ENCODE assay signal across 8 mouse cellular contexts in the genomic region with DNA sequence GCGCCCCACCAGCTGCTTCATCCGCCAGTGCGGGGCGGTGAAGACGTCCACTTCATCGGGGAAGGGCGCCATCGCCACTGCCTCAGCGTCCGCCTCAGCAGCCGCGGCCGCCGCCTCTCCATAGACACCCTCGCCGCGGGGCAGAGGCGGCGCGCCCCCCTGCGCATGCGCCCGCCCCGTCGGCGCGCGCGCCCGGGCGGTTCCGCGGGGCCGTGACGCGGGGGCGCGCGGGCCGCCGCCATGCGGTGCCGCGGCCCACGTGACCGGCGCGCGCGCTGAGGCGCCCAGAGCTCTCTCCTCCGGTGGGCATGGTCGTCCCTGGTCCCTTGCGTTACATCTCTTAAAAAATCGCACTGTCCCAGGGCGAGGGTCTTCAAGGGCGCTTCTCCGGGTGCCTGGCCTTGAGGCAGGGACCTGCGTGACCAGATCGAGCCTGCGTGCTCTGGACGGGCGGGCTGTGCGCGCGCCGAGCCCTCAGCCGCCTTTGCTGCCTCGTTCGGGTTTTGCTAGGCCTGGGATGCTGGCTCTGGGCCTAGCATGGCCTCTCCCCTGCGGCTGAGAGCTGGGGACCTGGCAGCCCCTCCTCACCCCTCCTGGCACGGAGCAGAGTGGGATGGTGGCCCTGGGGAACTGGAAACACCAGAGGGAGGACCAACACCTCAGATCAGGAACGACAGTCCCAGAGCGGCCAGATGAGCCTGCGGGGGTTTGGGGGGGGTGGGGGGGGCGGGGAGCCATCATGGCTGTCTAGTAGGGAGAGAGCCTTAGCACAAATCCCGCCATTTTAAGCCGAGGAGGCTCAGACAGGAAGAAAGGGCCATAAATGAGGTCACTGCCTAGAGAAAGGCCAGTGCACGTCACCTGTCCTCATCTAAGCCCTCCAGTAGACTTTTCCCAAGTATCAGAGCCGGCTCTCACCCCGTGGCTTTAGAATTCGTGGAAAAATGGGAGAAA. TPM values are rescaled to one million over a fixed set of nuclear protein-coding genes. Genes with fewer than 3 reads are reported as not detected.
DNase-seq lines count a peak whose midpoint lies in the region; ATAC-seq and TF ChIP-seq lines count a peak whose summit lies in the region.

No protein-coding gene starts in this region.

- H3K27ac ChIP-seq in hindbrain, embryonic 14.5 days: peak overlapping the region; percentile 100
- H3K27ac ChIP-seq in left cerebral cortex, adult 2 months: peak overlapping the region; percentile 99
- peak overlapping the region; percentile 48 for H3K27ac ChIP-seq in macrophage

- WGBS in hindbrain, embryonic 14.5 days: 4% methylated on average over 71 of the region's 82 CpGs
- whole genome bisulfite sequencing in macrophage (ENCODE audit: missing documents): 5% methylated on average over 81 of the region's 82 CpGs

- peak overlapping the region; percentile 97 for H3K9ac ChIP-seq in hindbrain, embryonic 14.5 days

- intact Hi-C loops in left cerebral cortex, adult 2 months (cut with DNase I): no loop called here

- H3K9me3 ChIP-seq in hindbrain, embryonic 14.5 days (ENCODE audit: control insufficient read depth, low read length): no peaks in the 10 kb centered on the region

- H3K36me3 ChIP-seq in hindbrain, embryonic 14.5 days (replicated peaks; ENCODE audit: control insufficient read depth, insufficient read depth): no peaks in the 10 kb centered on the region
- no peaks in the 10 kb centered on the region for H3K36me3 ChIP-seq in macrophage (ENCODE audit: inconsistent target)

- no peaks in the 10 kb centered on the region for H3K27me3 ChIP-seq in hindbrain, embryonic 14.5 days (ENCODE audit: control insufficient read depth, insufficient read depth, low read length)

- H3K4me2 ChIP-seq in hindbrain, embryonic 14.5 days (replicated peaks): peak overlapping the region; percentile 93

- TF ChIP-seq CTCF in left cerebral cortex, adult 2 months (IDR thresholded peaks at IDR 0.05): no peak

- peak overlapping the region; percentile 94 for H3K4me3 ChIP-seq in hindbrain, embryonic 14.5 days (replicated peaks; ENCODE audit: low read length)
- peak overlapping the region; percentile 94 for H3K4me3 ChIP-seq in left cerebral cortex, adult 2 months
- peak overlapping the region; percentile 7; the same call in 1 of the 2 replicates for H3K4me3 ChIP-seq in macrophage (ENCODE audit: inconsistent target)

- H3K79me2 ChIP-seq in macrophage (ENCODE audit: inconsistent target): peaks cover 42% of the 10 kb centered on the region

- peak; percentile 80 for DNase-seq in T-cell, adult 2 months (ENCODE audit: low spot score)
- DNase-seq in cerebellum, postnatal 14 days: peak; percentile 86 to 91
- DNase-seq in frontal cortex, postnatal 25 days (ENCODE audit: low spot score in 2 of 2): peak; percentile 59 to 66
- DNase-seq in hindbrain, embryonic 14.5 days (ENCODE audit: low spot score): peak; percentile 89
- peak; percentile 79 to 82 for DNase-seq in left cerebral cortex, adult 2 months (ENCODE audit: extremely low spot score in 1 of 2, low spot score in 2 of 2)
- peak; percentile 83 for DNase-seq in right cerebral cortex, adult 18-20 months
- DNase-seq in urinary bladder, adult 2 months (ENCODE audit: low spot score): peak; percentile 76

- peak; percentile 95 for ATAC-seq in hindbrain, embryonic 14.5 days (ENCODE audit: low FRiP score)

- H3K4me1 ChIP-seq in hindbrain, embryonic 14.5 days (replicated peaks; ENCODE audit: control insufficient read depth, insufficient read depth, low read length): peaks cover 18% of the 10 kb centered on the region

RNA-seq across cellular contexts. Expression of a gene that starts 36.4 kb away (rescaled TPM):
- polyA plus RNA-seq in hindbrain, embryonic 14.5 days (2014; fragmentation: Nextera tagmentation; extraction: Ambion mirVana): not detected in 2 replicates
- total RNA-seq in left cerebral cortex, adult 2 months (2021): not detected
- total RNA-seq in macrophage (2018; cell fraction: chromatin; rRNA removed): 1 to 10 TPM in 12 of 26 experiments, under 1 TPM in 4, not detected in 10; 0.48 to 4.8 (median 1.8) TPM
- total RNA-seq in macrophage (2018; cell fraction: cytosol; rRNA removed): 10 to 100 TPM in 3 of 26 experiments, 1 to 10 TPM in 22, under 1 TPM in 1; 0.75 to 14.0 (median 3.3) TPM
- total RNA-seq in macrophage (2018; cell fraction: nucleus; rRNA removed): 10 to 100 TPM in 3 of 26 experiments, 1 to 10 TPM in 18, under 1 TPM in 5; 0.52 to 13.9 (median 3.3) TPM
- polyA plus RNA-seq in macrophage (2018): 0.93 to 2.5 TPM (median 1.3 TPM) in 3 replicates
- 3.0 and 3.3 TPM in 2 replicates for polyA plus RNA-seq in urinary bladder, adult 2 months (2012; rRNA removed)

RNA-seq across cellular contexts. Expression of a gene that starts 39.2 kb away (rescaled TPM):
- polyA plus RNA-seq in hindbrain, embryonic 14.5 days (2014; fragmentation: Nextera tagmentation; extraction: Ambion mirVana): 89.6 and 103 TPM in 2 replicates
- 10 to 100 TPM; 85.3 to 92.2 TPM for total RNA-seq in left cerebral cortex, adult 2 months (2021)
- 100 to 1,000 TPM in 17 of 26 experiments, 10 to 100 TPM in 9; 35.9 to 184 (median 121) TPM for total RNA-seq in macrophage (2018; cell fraction: chromatin; rRNA removed)
- 10 to 100 TPM; 15.8 to 26.1 (median 21.5) TPM for total RNA-seq in macrophage (2018; cell fraction: cytosol; rRNA removed)
- 100 to 1,000 TPM in 5 of 26 experiments, 10 to 100 TPM in 21; 27.5 to 166 (median 71.7) TPM for total RNA-seq in macrophage (2018; cell fraction: nucleus; rRNA removed)
- polyA plus RNA-seq in macrophage (2018): 19.0 to 23.0 TPM (median 22.2 TPM) in 3 replicates
- polyA plus RNA-seq in urinary bladder, adult 2 months (2012; rRNA removed): 45.2 and 48.5 TPM in 2 replicates

Comparison
In these comparisons a context has a peak if more than half of its experiments do, and no peak if none do; other contexts are left out.
1. Peak in every context shown above with its lines: DNase-seq, ATAC-seq, H3K4me3 ChIP-seq and H3K27ac ChIP-seq.
2. H3K27ac ChIP-seq: peak in every context shown above with its lines; median percentile 100 in hindbrain, embryonic 14.5 days; 99 in left cerebral cortex, adult 2 months; 48 in macrophage.
3. H3K4me3 ChIP-seq: peak in every context shown above with its lines; median percentile 94 in hindbrain, embryonic 14.5 days; 94 in left cerebral cortex, adult 2 months; 7 in macrophage.